Mouse (Mus musculus) embryonic facial prominence, embryonic 10.5 days (tissue): ENCODE measurements at regions not wholly inside any gene's neighbourhood (a gene's known extent, or its start where the extent isn't known, plus 50 kb on each side); places are given as distances from the start of the nearest gene placed in this dataset.

ENCODE experiments used
- DNase-seq: peaks from one replicate; pipeline ENCODE4 v3.0.0-alpha.2; 2017; ENCODE audit warnings: low spot score
- H3K27ac ChIP-seq: fragments of 300-500 bp; sonication (generic); replicated peaks from 2 replicates; pipeline ENCODE4 v1.5.1; 2016; ENCODE audit warnings: mild to moderate bottlenecking
- H3K27me3 ChIP-seq: fragments of 300-500 bp; sonication (generic); replicated peaks from 2 replicates; pipeline ENCODE4 v1.6.1; 2016; ENCODE audit warnings: low read depth, mild to moderate bottlenecking; ENCODE audit not compliant: poor library complexity, severe bottlenecking
- H3K36me3 ChIP-seq: fragments of 300-500 bp; sonication (generic); replicated peaks from 2 replicates; pipeline ENCODE4 v1.6.1; 2016; ENCODE audit warnings: mild to moderate bottlenecking, moderate library complexity
- H3K4me1 ChIP-seq: fragments of 300-500 bp; sonication (generic); 2 replicates; pipeline ENCODE4 v1.6.1; 2016
- H3K4me3 ChIP-seq: fragments of 300-500 bp; sonication (generic); 2 replicates; pipeline ENCODE4 v1.5.1; 2016; ENCODE audit warnings: mild to moderate bottlenecking, moderate library complexity
- H3K9me3 ChIP-seq: fragments of 300-500 bp; sonication (generic); 2 replicates; pipeline ENCODE4 v1.6.1; 2016; ENCODE audit warnings: mild to moderate bottlenecking
- WGBS: fragments of 180-500 bp; shearing (Covaris S2); methylation state at CpG from one replicate; pipeline ENCODE4 v1.1.7; 2016; 5-methylcytosine and 5-hydroxymethylcytosine counted together

DNA sequence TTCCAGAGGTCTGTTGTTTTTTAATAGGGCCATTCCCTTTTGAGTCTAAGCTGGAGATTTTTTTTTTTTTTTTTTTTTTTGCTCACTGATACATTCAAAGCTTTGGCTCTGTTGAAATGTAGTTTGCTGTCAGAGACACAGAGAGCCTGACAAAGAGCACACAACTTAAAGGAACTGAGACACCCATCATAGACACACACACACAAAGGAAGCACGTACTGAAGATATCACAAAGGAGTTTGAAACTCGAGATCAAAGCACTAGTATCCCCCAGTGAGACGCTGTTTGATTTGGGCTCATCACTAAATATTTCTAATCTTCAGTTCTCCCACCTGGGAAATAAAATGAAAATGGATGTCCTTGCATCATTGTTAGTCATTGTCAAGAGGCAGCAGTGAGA lies 210.0 kb downstream of the Npr3 start:
- no peak for DNase-seq
- 70% methylated on average over 3 of the region's 3 CpGs for WGBS
- Histone ChIP-seq H3K4me1 (no peaks in the 10 kb centered on the region), H3K27me3 (no peaks in the 10 kb centered on the region), H3K36me3 (no peaks in the 10 kb centered on the region), H3K4me3 (no peak overlapping the region), H3K27ac (no peak overlapping the region), H3K9me3 (no peaks in the 10 kb centered on the region)

GRCm38 (mm10) chr15:11693772-11694270 lies 213.3 kb downstream of the Npr3 start:
- Histone ChIP-seq H3K9me3 (no peaks in the 10 kb centered on the region), H3K27ac (no peak overlapping the region), H3K36me3 (no peaks in the 10 kb centered on the region), H3K27me3 (no peaks in the 10 kb centered on the region), H3K4me1 (no peaks in the 10 kb centered on the region), H3K4me3 (no peak overlapping the region)
- DNase-seq, result peak; percentile 11
- 68% methylated on average over 14 of the region's 14 CpGs for WGBS

DNA sequence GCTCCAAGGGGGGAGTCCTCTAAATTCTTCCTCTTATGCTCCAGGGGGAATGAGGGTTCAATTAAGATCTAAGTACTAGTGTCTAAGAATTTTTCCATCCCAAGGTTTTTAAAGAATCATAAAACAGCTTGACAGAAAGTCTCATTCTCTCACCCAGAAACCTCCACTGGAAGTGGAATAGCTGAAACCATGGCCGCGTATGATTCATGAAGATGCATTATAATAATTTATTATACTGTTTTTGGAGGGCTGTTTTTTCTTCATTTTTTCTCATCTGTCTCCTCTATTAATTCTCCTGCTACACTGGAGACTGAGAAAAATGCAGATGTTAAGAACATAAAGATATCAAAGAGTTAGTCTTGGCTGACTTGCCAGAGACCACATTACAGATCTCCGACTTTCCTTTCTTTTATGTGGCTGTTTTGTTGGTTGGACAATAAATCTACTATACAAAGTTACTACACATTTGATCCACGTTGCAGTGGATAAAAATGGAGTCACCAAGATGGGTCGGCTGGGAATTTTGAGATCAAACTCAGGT lies 242.2 kb downstream of the Npr3 start:
- Histone ChIP-seq H3K27me3 (no peaks in the 10 kb centered on the region), H3K36me3 (no peaks in the 10 kb centered on the region), H3K27ac (no peak overlapping the region), H3K9me3 (no peaks in the 10 kb centered on the region), H3K4me3 (no peak overlapping the region), H3K4me1 (no peaks in the 10 kb centered on the region)
- DNase-seq, result no peak
- WGBS, result 90% methylated on average over 5 of the region's 5 CpGs

DNA sequence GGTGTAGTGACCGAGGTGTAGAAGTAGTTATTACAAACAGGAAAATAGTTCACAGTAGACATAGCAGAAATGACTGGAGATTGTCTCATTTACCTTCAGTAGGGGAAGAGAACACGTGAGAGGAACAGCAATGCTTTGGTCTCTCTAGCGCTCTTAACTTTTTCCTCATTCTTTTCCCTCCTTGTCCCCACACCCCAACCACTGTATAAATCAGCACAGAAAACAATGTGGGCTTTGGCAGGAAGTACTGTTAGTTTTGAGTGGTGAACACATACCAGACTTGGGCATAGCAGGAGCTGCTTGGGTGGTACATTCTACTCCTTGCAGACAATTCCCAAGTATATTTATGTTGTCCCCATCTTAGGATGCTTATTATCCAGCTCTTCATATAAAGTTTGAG lies 251.9 kb downstream of the Npr3 start:
- Histone ChIP-seq H3K27ac (no peak overlapping the region), H3K4me3 (no peak overlapping the region), H3K36me3 (no peaks in the 10 kb centered on the region), H3K27me3 (no peaks in the 10 kb centered on the region), H3K4me1 (no peaks in the 10 kb centered on the region), H3K9me3 (no peaks in the 10 kb centered on the region)
- no peak for DNase-seq
- WGBS, result 85% methylated on average over 3 of the region's 3 CpGs

- H3K27me3 ChIP-seq, result no peaks in the 10 kb centered on the region
- H3K27ac ChIP-seq, result no peak overlapping the region
- H3K36me3 ChIP-seq, result no peaks in the 10 kb centered on the region
- no peak for DNase-seq
- no peak overlapping the region for H3K4me3 ChIP-seq
- H3K4me1 ChIP-seq, result no peaks in the 10 kb centered on the region
- H3K9me3 ChIP-seq, result no peaks in the 10 kb centered on the region
- whole genome bisulfite sequencing, result 96% methylated on average over 6 of the region's 6 CpGs
Observed at GRCm38 (mm10) chr15:11646241-11646640, 246.8 kb upstream of the Tars start.

DNA sequence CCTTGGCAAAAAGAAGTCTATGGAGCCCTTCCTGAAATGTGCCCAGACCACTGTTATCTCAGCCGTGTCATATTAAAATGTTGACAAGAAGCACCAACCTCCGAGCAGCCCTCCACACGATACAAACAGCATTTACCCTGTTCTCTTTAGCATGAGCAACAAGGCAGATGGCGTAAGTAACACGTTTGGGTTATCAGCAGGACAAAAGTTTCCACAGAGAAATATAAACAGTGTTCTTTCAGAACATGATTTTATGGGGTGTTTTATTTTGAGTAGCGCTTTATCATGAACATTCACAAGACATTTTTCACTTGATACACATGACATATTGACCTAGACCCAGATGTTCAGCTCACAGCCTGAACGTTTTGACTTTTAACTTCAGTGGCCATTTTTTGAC lies 245.3 kb upstream of the Tars start:
- Histone ChIP-seq H3K27ac (no peak overlapping the region), H3K4me3 (no peak overlapping the region), H3K27me3 (no peaks in the 10 kb centered on the region), H3K36me3 (no peaks in the 10 kb centered on the region), H3K9me3 (no peaks in the 10 kb centered on the region), H3K4me1 (no peaks in the 10 kb centered on the region)
- 80% methylated on average over 7 of the region's 7 CpGs for WGBS
- DNase-seq, result no peak

DNA sequence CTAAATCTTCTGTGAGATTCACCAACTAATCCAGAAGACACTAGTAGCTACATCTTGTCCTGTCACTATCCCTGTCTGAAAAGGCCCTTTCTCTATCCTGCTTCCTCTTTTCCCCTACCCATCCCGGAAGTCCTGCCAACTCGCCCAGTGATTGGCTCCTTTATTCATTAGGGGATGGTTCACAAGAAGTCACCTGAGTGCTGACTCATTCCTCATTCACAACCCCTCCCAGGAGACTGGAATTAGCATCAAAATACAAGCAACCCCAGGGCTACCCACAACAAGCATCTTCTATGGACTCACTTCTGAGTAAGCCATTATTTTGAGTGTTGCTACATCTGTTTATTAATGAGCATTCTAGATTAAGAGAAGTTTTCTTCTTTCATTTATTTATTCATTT lies 231.2 kb upstream of the Tars start:
- Histone ChIP-seq H3K27ac (no peak overlapping the region), H3K4me3 (no peak overlapping the region), H3K9me3 (no peaks in the 10 kb centered on the region), H3K27me3 (no peaks in the 10 kb centered on the region), H3K4me1 (no peaks in the 10 kb centered on the region), H3K36me3 (no peaks in the 10 kb centered on the region)
- no peak for DNase-seq
- WGBS, result 69% methylated on average over 2 of the region's 2 CpGs

- no peak for DNase-seq
- no peaks in the 10 kb centered on the region for H3K27me3 ChIP-seq
- no peaks in the 10 kb centered on the region for H3K36me3 ChIP-seq
- no peaks in the 10 kb centered on the region for H3K4me1 ChIP-seq
- 82% methylated on average over 9 of the region's 9 CpGs for WGBS
- H3K9me3 ChIP-seq, result no peaks in the 10 kb centered on the region
- no peak overlapping the region for H3K4me3 ChIP-seq
- H3K27ac ChIP-seq, result no peak overlapping the region
Observed at GRCm38 (mm10) chr15:11626433-11626832, 227.0 kb upstream of the Tars start.

GRCm38 (mm10) chr15:11612416-11612815 lies 213.0 kb upstream of the Tars start:
- Histone ChIP-seq H3K4me3 (no peak overlapping the region), H3K4me1 (no peaks in the 10 kb centered on the region), H3K36me3 (no peaks in the 10 kb centered on the region), H3K27ac (no peak overlapping the region), H3K9me3 (no peaks in the 10 kb centered on the region), H3K27me3 (no peaks in the 10 kb centered on the region)
- DNase-seq, result no peak
- WGBS, result 32% methylated on average over 3 of the region's 3 CpGs

DNA sequence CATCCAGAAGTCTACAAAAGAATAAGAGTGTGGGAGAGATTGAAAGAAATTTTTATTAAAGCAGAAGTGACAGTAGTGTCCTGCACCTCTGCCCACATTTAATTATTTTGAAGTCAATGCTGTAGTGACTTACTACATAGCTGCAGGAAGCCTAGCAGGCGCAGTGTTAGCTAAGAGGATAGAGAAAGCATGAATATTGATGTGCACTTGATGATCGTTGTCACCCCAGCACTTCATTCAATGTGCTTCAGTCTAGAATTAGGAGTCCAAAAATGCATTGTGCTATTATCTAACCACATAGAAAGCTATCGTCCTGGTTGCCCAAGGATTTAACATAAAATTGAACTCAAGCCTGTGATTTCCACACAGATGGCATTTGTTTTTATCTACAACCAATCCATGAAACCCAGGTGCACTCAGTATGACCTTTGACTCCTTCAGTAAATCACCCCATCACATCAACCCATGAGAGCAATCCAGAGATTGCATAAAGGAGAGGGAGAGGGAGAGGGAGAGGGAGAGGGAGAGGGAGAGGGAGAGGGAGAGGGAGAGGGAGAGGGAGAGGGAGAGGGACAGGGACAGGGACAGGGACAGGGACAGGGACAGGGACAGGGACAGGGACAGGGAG lies 210.7 kb upstream of the Tars start:
- H3K27ac ChIP-seq, result no peak overlapping the region
- no peak for DNase-seq
- no peaks in the 10 kb centered on the region for H3K36me3 ChIP-seq
- 83% methylated on average over 3 of the region's 3 CpGs for WGBS
- H3K4me1 ChIP-seq, result no peaks in the 10 kb centered on the region
- no peaks in the 10 kb centered on the region for H3K9me3 ChIP-seq
- H3K4me3 ChIP-seq, result no peak overlapping the region
- no peaks in the 10 kb centered on the region for H3K27me3 ChIP-seq

GRCm38 (mm10) chr15:11607489-11607888 lies 208.0 kb upstream of the Tars start:
- DNase-seq, result no peak
- no peak overlapping the region for H3K27ac ChIP-seq
- H3K9me3 ChIP-seq, result no peaks in the 10 kb centered on the region
- H3K4me1 ChIP-seq, result no peaks in the 10 kb centered on the region
- H3K36me3 ChIP-seq, result no peaks in the 10 kb centered on the region
- H3K27me3 ChIP-seq, result no peaks in the 10 kb centered on the region
- no peak overlapping the region for H3K4me3 ChIP-seq

DNA sequence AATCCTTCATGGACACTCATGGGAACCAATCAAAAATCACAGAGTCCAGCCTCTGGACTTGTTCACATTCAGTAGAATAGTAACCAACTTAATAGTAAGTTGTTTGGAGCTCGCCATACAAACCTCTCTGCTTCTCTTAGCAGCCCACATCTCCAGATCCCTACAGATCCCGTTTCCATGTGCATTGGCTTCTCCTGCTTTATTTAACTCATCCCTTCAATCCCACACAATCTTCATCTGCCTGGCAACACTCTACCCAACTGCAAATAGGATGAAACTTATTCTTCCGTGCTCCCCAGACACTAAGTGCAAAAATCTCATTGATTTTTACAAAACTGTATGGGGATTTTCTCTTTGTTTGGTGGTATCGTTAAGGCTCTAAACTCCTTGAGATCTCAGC lies 206.2 kb upstream of the Tars start:
- Histone ChIP-seq H3K9me3 (no peaks in the 10 kb centered on the region), H3K27ac (no peak overlapping the region), H3K4me3 (no peak overlapping the region), H3K27me3 (no peaks in the 10 kb centered on the region), H3K36me3 (no peaks in the 10 kb centered on the region), H3K4me1 (no peaks in the 10 kb centered on the region)
- 92% methylated on average over 4 of the region's 4 CpGs for WGBS
- DNase-seq, result no peak

DNA sequence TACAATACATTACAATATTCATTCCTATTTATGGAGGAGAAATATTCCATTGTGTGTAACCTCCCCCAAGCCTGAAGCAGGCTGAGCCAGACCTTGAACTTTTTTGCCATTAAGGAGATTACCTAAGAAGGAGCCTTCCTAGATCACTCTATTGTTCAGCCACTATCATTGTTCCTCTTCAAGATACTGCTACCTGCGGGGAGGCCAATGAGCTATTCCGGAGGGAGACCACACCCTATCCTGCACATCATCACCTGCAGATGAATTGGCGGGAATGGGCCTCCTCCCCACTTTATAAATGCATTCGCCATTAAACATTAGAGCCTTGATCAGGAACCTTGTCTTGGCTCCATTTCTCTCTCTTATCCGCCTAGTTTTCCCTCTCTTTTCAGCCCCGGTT lies 197.6 kb upstream of the Tars start:
- DNase-seq, result no peak
- WGBS, result 85% methylated on average over 6 of the region's 6 CpGs
- no peak overlapping the region for H3K27ac ChIP-seq
- H3K4me3 ChIP-seq, result no peak overlapping the region
- no peaks in the 10 kb centered on the region for H3K27me3 ChIP-seq
- no peaks in the 10 kb centered on the region for H3K9me3 ChIP-seq
- no peaks in the 10 kb centered on the region for H3K4me1 ChIP-seq
- no peaks in the 10 kb centered on the region for H3K36me3 ChIP-seq
